Mouse (Mus musculus) ES-Bruce4 (cell line): ENCODE measurements at regions not wholly inside any gene's neighbourhood (a gene's known extent, or its start where the extent isn't known, plus 50 kb on each side); places are given as distances from the start of the nearest gene placed in this dataset.

Experiments
- H3K27ac ChIP-seq: 2 replicates; pipeline ENCODE4 v1.5.1; 2012; ENCODE audit warnings: low read length, inconsistent platforms; ENCODE audit not compliant: insufficient read depth
- H3K27me3 ChIP-seq: 2 replicates; pipeline ENCODE4 v1.6.1; 2012; ENCODE audit warnings: mild to moderate bottlenecking, low read length, inconsistent platforms; ENCODE audit not compliant: control insufficient read depth, poor library complexity, insufficient read depth, severe bottlenecking
- H3K36me3 ChIP-seq: 2 replicates; pipeline ENCODE4 v1.6.1; 2012; ENCODE audit warnings: inconsistent platforms, mild to moderate bottlenecking, low read length, moderate library complexity; ENCODE audit not compliant: control insufficient read depth, poor library complexity, insufficient read depth, severe bottlenecking
- H3K4me1 ChIP-seq: one replicate; pipeline ENCODE4 v1.8.1; 2011; ENCODE audit warnings: low read length; ENCODE audit not compliant: control insufficient read depth, insufficient read depth
- H3K4me3 ChIP-seq: 2 replicates; pipeline ENCODE4 v1.5.1; 2011; ENCODE audit warnings: low read depth, mild to moderate bottlenecking, low read length
- H3K9ac ChIP-seq: 2 replicates; pipeline ENCODE4 v1.6.1; 2012; ENCODE audit warnings: low read depth, mild to moderate bottlenecking, inconsistent platforms; ENCODE audit not compliant: poor library complexity, severe bottlenecking
- H3K9me3 ChIP-seq: replicated peaks from 2 replicates; pipeline ENCODE4 v1.6.1; 2012; ENCODE audit warnings: mild to moderate bottlenecking, low read length, inconsistent platforms; ENCODE audit not compliant: control insufficient read depth, poor library complexity, insufficient read depth, severe bottlenecking
- CTCF ChIP-seq: IDR thresholded peaks from one replicate; pipeline ENCODE4 v1.8.1; 2011; ENCODE audit warnings: low read depth, low read length
- EP300 ChIP-seq: IDR thresholded peaks from 2 replicates; pipeline ENCODE4 v1.6.1; 2011; ENCODE audit warnings: low read depth, low read length; ENCODE audit not compliant: insufficient read depth
- POLR2A ChIP-seq: IDR thresholded peaks from one replicate; pipeline ENCODE4 v1.8.1; 2011; ENCODE audit warnings: low read length; ENCODE audit not compliant: insufficient read depth

GRCm38 (mm10) chr12:43962551-43963120 lies 247.5 kb downstream of the Dnajb9 start:
- no peak overlapping the region for H3K27ac ChIP-seq
- no peak for TF ChIP-seq CTCF
- no peak for TF ChIP-seq POLR2A
- TF ChIP-seq EP300, result no peak
- H3K4me1 ChIP-seq, result no peaks in the 10 kb centered on the region
- H3K4me3 ChIP-seq, result no peak overlapping the region
- H3K9ac ChIP-seq, result no peak overlapping the region
- H3K36me3 ChIP-seq, result no peaks in the 10 kb centered on the region
- peaks cover 6% of the 10 kb centered on the region; the same call in 1 of the 2 replicates for H3K9me3 ChIP-seq
- H3K27me3 ChIP-seq, result no peaks in the 10 kb centered on the region

- Histone ChIP-seq H3K9me3 (0 out of 2 replicates have a peak, but pooled peaks cover 3% of the 10 kb centered on the region), H3K27ac (no peak overlapping the region), H3K9ac (no peak overlapping the region), H3K36me3 (no peaks in the 10 kb centered on the region), H3K27me3 (no peaks in the 10 kb centered on the region), H3K4me1 (peaks cover 2% of the 10 kb centered on the region), H3K4me3 (no peak overlapping the region)
- TF ChIP-seq POLR2A (no peak), CTCF (no peak), EP300 (no peak)
Observed at GRCm38 (mm10) chr12:43924228-43924627, 285.9 kb downstream of the Dnajb9 start.

GRCm38 (mm10) chr12:43920396-43920795 lies 289.7 kb downstream of the Dnajb9 start:
- no peaks in the 10 kb centered on the region for H3K9me3 ChIP-seq
- H3K4me3 ChIP-seq, result no peak overlapping the region
- peaks cover 2% of the 10 kb centered on the region for H3K4me1 ChIP-seq
- TF ChIP-seq CTCF (no peak), EP300 (no peak), POLR2A (no peak)
- H3K36me3 ChIP-seq, result no peaks in the 10 kb centered on the region
- no peak overlapping the region for H3K9ac ChIP-seq
- H3K27me3 ChIP-seq, result no peaks in the 10 kb centered on the region
- H3K27ac ChIP-seq, result peak overlapping the region; percentile 65

- no peaks in the 10 kb centered on the region for H3K9me3 ChIP-seq
- peaks cover 2% of the 10 kb centered on the region for H3K4me1 ChIP-seq
- no peak for TF ChIP-seq EP300
- no peak for TF ChIP-seq CTCF
- no peak for TF ChIP-seq POLR2A
- H3K9ac ChIP-seq, result no peak overlapping the region
- no peaks in the 10 kb centered on the region for H3K27me3 ChIP-seq
- no peaks in the 10 kb centered on the region for H3K36me3 ChIP-seq
- H3K27ac ChIP-seq, result no peak overlapping the region
- H3K4me3 ChIP-seq, result no peak overlapping the region
Observed at GRCm38 (mm10) chr12:43919114-43919513, 291.0 kb downstream of the Dnajb9 start.

GRCm38 (mm10) chr12:43916779-43917178 lies 293.3 kb downstream of the Dnajb9 start:
- Histone ChIP-seq H3K4me1 (peaks cover 2% of the 10 kb centered on the region), H3K4me3 (no peak overlapping the region), H3K9ac (no peak overlapping the region), H3K27me3 (no peaks in the 10 kb centered on the region), H3K9me3 (no peaks in the 10 kb centered on the region), H3K36me3 (no peaks in the 10 kb centered on the region), H3K27ac (no peak overlapping the region)
- no peak for TF ChIP-seq EP300
- TF ChIP-seq CTCF, result no peak
- TF ChIP-seq POLR2A, result no peak

GRCm38 (mm10) chr12:43899273-43899672 lies 310.9 kb downstream of the Dnajb9 start:
- H3K4me1 ChIP-seq, result no peaks in the 10 kb centered on the region
- no peak overlapping the region for H3K9ac ChIP-seq
- no peaks in the 10 kb centered on the region for H3K36me3 ChIP-seq
- no peak for TF ChIP-seq POLR2A
- no peak for TF ChIP-seq EP300
- TF ChIP-seq CTCF, result no peak
- no peaks in the 10 kb centered on the region for H3K27me3 ChIP-seq
- no peaks in the 10 kb centered on the region for H3K9me3 ChIP-seq
- H3K27ac ChIP-seq, result no peak overlapping the region
- no peak overlapping the region for H3K4me3 ChIP-seq
